Mouse (Mus musculus) urinary bladder, postnatal 36 days (tissue): ENCODE results near the gene Rbm4b.

ENCODE experiments used
- DNase-seq, 2 experiments: peaks; one replicate each; pipeline ENCODE4 v3.0.0; 2022; ENCODE audit warnings: low spot score in 2 of 2, mixed read lengths in 1 of 2

The Rbm4b gene

DNA sequence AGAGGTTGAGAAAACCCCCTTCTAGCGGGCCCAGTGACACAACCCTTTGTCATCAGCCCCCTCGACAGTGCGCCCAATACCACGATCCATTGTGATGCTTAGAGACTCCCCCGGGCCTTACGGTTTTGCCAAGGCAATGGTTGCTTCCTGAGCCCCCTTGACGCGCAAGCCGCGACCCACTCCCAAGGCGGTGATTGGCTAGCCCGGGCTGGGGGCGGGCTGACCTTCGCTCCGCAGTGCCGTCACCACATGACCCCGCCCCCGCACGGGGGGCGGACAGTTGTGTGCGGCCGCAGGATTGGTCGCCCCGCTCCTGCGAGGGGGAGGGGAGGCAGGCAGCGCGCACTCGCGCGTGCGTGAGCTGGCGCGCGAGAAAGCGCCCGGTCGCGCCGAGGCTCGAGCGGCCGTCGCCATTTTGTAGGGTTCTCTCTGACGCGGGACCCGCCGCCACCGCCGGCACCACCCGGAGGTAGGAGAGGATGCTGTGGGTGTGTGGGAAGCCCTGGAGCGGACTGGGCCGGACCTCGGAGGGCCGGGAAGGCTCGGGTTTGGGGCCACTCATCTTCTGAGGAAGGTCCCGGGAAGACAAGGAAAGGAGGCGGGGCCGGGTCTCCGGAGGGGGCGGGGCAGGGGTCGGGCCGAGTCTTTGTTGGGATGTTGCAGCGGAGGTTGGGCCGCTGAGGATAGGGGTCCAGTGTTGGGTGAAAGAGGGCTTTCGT, at the start of gene Rbm4b:
Gene Rbm4b, plus strand, starts transcription at position 305 of the 719 bp plus-strand sequence.
- DNase-seq: peak; percentile 94 to 95

DNA sequence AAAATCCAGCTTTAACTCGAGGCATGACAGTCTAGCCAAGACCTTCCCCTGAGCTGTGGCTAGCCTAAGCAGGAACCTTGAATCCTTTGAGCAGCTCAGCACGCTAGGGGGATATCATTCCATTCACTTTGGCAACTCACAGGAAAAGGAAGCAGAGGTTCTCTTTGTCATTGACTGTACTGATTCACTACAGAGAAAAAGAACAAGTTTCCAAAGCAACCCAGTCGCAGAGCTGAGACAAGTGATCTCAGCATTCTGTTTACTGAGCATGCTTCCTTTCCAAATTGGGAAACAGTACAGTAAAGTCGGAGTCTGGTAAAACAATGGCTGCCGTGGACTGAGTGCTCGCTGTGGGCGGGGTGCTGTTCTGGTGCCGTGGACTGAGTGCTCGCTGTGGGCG, 47.5 kb upstream of the Rbm4b start:
- no peak for DNase-seq

DNA sequence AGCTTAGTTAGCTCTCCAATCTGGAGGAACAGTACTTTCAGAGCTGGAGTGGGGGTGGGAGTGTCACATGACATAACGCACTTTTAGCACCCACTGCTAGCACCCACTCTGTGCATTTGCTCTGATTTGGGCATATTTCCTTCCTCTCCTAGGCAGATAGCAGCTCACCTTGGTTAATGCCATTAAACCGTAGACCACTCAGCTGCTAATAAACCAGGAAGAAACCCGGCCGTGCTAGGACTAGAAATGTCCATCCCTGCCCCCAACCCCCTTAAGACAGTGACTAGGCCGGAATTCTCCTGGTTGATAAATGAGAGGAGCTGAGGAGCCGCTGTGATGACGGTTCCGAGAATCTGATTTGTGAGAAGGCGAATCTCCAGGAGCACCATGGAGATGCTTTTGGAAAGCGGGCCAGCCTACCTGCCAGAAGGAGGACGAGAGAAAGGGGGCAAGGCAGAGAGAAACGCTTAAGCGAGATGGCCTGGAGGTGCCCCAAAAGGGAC, 45.1 kb upstream of the Rbm4b start, which contains the start of gene Sptbn2:
Gene Sptbn2, plus strand, starts transcription at position 70 of the 503 bp plus-strand sequence.
- DNase-seq: no peak

DNA sequence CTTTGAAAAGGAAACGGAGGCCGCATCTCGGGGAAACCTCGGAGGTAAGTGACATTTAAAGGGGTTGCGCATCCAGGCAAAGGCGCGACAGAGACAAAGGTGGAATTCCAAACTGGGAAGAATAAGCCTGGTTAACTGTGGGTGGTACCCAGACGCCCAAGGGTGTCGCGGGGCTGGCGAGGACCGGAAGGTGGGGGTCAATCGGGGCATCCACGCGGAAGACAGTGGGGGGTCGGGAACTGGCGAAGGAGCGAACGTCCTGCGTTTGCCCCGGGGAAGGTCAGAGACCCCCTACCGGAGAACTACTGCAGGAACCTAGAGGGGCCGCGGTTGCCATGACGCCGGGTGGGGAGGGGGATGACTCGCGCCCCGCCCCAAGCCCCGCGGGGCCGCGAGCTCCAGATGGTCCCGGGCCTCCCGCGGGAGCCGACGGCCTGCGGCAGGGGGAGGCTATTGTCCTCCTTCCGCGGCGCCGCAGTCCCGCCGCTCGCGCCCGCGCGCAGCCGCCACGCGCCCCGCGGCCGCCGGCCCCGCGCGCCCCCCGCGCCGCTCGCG, 44.6 kb upstream of the Rbm4b start:
- DNase-seq: no peak

DNA sequence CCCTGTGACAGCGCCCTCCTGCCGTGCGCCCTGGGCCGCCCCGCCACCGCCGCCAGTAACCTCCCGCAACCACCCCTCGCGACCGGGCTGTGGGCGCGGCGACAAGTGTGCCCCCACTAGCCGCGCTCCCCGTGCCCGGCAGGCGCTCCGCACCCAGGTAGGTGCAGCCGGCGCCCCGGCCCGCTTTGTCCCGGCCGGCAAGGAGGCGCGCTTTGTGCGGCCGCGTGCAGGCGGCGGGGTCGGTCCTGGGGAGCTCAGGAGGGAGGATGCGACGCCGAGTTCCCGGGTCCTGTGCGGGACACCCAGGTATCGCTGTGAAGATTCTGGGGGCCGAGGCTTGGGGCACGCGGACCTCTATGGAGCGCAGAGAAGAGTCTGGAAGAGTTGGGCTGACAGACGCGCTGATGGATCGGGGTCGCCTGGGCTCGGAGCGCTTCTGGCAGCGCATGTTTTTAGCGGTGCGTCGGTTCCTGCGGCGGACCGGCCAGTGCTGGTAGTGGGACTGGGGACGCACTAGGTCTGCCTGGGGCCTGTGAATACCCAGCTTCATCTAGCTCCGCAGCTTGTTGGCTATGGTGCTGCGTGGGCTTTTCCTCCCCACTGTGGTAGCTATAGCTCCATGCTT, 44.0 kb upstream of the Rbm4b start:
- DNase-seq: no peak

DNA sequence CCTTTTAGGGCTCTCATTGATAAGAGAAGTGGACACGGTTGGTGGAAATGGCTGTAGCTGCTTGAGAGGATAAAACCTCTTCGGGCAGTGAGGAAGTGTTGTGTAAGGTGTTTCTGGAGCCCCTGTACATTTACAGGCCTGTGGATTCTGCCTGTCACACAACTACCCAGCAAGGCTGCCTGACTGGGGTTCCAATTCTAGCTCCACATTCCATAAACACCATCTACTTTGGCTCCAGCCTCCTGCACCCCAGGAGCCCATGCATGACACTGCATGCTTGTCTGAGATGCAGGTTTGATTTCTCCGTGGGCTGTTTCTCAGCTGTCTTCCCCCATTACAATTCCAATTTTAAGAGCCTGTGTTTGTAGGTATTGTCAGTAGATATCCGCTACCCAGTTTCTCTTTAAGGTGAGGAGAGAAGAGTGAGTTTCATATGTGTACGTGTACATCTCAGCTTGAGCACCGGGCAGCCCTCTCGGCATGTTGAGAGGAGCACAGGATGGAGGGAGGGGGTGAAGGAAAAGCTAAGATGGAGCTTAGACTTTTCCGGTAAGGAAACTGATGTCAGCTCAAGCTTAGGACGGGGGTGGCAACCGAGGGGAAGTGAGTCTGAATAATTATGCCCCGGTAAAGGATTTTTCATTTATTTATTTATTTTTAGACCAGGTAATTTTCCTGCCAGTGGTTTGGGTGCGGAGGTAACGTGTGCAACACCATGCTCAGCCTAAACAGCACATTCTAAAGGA, 43.3 kb upstream of the Rbm4b start:
- DNase-seq: no peak

DNA sequence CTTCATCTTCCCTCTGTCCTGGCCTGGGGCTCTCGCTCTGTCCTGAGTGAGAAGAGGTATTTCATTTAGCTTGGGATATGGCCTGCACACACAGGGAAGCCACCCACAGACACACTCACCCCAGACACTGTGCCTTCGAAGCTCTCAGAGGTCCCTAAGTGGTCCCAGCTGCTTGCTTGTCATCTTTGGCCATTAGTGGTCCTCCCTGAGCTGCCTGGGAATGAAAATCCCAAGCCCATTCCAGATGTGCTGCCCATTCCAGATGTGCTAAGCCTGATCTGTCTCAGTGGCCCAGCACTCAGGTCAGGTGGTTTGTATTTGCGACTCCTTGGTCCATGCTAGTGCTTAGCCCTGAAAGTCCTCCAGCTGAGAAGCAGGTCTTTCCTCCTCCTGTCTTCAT, 42.4 kb upstream of the Rbm4b start:
- DNase-seq: no peak

DNA sequence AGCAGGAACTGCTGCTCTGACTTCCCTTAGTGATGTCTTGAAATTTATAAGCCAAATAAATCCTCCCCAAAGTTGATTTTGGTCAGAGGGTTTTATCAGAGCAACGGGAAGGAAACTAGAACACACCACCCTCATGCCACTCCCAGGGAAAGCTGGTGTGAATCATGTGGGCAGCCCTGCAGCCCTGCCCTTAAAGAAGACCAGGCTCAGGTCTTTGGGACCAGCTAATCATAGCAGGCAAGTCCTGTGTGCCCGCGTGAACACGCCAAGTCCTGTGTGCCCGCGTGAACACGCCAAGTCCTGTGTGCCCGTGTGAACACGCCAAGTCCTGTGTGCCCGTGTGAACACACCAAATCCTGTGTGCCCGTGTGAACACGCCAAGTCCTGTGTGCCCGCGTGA, 39.5 kb upstream of the Rbm4b start:
- no peak for DNase-seq

DNA sequence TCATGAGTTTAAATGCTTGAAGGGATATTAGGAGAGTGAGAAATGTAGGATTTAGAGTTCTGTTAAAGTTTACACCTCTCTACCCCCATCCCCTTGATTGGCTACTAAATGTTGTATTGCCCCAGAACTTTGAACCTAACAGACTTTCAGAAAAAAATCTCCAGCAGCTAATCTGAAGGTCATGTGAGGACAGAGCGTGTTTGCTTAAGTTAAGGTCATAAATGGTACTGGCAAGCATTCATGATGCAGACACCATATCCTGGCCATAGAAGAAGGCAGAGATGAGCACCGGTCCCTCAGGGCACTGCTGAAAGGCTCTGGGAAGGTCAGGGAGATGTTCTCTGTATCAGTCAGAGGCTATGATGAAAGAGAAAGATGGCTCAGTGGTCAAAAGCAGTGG, 39.0 kb upstream of the Rbm4b start:
- no peak for DNase-seq

DNA sequence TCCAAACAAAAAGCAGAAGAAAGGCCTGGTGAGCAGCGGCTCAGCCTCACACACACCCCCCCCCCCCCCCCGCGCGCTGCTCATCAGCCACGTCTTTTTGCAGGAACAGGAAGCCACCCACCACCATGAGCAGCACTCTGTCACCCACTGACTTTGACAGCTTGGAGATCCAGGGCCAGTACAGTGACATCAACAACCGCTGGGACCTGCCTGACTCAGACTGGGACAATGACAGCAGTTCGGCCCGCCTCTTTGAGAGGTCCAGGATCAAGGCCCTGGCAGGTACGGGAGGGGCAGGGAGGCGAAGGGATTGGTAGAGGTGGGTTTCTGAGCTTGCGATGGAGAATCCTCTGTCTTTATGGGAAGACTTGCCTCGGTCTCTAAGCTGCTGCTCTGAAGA, 37.6 kb upstream of the Rbm4b start:
- no peak for DNase-seq

DNA sequence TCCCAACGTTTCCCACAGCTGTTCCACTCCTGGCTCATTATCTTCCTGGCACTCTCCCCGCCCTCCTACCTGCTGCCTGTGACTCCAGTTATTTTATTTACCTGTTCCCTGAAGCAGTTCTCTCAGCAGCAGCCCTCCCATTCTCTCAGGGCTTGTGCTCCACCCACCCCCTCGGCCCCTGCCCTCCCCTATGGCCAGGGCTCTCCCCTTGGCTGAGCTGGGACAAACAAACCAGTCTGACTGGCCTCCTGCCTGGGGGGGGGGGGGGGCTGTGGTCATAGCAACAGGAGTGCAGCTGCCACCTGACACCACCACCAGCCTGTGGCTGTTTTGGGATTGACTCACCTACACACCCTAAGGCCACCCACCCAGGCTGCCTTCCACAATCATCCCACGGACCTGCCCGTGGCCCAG, 36.9 kb upstream of the Rbm4b start:
- DNase-seq: peak; percentile 53 to 62

DNA sequence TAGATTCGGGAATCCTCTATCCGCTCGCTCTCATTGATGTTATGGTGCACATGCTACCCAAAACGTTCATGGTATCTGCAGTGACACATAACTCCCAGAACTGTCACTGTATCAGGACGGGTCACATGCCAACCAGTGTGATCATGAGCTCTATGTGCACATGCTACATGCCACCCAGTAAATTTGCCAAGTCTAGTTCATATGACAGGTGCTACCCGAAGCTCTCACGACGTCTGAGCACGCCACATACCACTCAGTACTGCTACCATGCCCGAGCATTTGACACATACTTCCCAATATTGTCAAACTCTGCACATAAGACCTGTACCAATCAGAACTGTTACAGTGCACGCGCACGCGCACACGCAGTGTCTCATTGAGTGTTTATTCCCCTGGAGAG, 36.2 kb upstream of the Rbm4b start:
- DNase-seq: no peak

DNA sequence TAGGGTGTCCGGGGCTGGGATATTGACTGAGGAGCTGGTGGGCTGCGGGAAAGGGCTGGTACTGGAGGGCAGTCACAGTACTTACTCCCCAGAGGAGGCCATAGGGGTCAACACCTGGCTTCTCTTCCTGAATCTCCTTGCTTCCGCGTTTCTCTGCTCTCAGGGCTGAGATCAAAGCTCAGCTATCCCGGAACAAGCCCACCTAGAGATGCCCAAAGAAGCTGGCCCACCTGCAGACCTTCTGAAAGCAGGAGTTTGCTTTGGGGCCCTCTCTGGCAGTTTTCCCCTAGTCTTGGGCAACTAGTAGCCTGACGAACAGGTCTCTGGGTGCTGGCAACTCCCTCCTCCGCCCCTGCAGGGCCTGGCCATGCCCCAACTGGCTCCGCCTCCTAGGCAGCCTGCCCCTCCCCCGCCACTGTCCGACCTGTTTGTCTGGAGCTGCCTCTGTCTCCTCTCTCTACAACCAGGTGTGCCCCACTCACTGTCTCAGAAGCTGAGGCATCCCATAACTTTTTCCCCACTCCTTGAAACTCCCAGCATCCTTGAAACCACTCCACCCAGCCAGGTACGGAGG, 35.5 kb upstream of the Rbm4b start:
- DNase-seq: peak; percentile 86

DNA sequence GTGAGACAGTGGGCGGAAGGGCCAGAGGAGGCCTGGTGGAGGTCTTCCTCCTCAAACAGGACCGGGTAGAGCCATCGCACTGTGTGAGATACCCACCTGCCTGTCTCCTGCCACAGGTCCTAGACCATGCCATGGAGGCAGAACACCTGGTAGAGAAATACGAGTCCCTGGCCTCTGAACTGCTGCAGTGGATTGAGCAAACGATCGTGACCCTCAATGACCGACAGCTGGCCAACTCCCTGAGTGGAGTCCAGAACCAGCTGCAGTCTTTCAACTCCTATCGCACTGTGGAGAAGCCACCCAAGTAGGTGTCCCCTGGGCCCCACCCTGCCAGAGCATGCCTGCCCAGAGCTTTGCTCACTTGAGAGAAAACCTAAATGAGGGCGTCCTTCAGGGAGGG, 27.1 kb upstream of the Rbm4b start:
- DNase-seq: no peak

DNA sequence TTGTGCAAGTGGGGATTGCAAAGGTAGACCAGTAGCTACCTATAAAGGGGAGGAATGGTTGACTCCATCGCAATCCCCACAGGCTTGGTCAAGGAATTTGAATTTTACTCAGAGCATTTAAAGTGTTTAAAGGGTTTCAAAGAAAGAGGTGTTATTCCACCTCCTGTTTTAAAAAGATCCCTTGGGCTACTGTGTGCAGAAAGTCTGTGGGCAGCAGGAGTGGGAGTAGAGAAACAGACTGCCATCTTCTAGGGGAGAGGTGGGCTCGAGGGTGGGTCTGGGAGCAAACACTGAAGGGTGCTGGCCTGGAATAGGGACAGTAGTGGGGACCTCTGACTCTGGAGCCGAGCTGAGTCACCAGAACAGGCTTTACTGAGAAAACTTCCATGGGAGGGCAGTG, 23.2 kb upstream of the Rbm4b start:
- DNase-seq: no peak

DNA sequence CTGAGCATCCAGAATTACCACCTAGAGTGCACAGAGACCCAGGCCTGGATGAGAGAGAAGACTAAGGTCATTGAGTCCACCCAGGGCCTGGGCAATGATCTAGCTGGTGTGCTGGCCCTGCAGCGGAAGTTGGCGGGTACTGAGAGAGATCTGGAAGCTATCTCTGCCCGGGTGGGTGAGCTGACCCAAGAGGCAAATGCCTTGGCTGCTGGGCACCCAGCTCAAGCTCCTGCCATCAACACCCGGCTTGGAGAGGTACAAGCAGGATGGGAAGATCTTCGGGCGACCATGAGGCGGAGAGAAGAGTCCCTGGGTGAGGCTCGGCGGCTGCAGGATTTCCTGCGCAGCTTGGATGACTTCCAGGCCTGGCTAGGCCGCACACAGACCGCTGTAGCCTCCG, 18.4 kb upstream of the Rbm4b start:
- no peak for DNase-seq

DNA sequence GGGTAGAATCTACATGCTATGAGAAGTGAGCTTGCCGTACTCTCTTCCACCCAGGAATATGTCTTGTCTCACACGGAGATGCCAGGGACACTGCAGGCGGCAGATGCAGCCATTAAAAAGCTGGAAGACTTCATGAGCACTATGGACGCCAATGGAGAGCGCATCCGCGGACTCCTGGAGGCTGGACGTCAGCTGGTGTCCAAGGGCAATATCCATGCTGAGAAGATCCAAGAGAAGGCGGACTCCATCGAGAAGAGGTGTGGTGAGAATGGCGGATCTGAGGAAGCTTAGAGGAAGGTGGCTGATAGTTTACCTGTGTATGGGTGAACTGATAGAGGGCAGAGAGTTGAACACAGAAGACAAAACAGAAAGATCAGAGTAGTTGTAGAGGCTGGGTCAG, 17.2 kb upstream of the Rbm4b start:
- DNase-seq: no peak

DNA sequence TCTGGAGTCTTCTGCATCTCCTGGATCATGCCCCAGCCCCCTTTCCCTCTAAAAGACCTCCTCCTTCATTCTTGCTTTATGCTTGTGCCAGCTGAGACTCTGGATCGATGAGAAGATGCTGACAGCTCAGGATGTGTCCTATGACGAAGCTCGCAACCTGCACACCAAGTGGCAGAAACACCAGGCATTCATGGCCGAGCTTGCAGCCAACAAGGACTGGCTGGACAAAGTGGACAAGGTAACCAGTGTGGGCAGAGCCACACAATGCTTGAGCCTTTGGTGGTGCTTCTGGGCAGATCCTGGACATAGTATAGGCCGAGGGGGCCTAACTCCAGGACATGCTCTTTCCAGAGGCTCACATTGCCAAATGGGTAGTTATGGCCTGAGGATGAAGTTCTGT, 16.5 kb upstream of the Rbm4b start:
- no peak for DNase-seq

DNA sequence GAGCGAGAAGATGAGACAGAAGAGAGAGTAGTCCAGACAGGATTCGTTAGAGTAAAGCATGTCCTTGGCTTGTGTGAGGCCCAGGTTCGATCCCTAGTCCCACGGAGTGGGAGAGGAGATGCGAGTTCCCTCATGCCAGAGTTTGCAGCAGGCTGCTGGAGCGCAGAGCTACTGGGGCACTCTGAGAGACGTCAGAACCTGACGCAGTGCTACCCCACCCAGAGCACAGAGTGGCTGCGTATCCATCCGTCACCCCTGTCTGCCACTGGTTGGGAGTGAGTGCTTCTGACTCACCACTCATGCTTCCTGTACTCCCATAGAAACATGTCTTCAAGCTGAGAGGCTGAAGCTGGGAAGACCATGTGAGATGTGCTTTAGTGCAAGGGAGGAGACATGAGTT, 14.8 kb upstream of the Rbm4b start:
- no peak for DNase-seq

DNA sequence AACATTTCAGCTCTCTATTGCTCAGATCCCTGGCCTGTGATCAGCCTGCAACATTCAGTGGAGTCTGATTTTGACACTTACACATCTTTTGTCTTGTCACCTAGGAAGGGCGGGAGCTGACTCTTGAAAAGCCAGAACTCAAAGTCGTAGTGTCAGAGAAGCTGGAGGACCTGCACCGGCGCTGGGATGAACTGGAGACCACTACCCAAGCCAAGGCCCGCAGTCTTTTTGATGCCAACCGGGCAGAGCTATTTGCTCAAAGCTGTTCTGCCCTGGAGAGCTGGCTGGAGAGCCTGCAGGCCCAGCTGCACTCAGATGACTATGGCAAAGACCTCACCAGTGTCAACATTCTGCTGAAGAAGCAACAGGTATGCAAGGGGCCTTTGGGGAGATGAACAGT, 14.1 kb upstream of the Rbm4b start:
- DNase-seq: no peak

DNA sequence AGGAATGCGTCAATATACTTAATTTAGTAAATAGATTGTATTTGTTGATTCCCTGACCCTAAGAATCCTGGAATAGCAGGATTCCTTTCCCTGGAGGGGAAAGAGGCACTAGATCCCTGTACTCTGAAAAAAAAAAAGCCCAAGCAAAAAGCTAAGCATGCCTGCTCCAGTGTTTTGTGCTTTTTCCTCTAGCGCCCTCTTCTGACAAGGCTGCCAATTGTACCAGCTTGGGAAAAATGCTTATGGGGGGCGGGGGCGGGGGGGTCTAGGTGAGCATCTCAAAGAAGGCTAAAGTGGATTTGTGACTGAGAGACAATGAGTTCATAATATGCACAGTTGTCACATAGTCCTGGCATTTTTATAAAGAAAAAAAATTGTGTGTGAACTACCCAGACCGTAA, 12.8 kb upstream of the Rbm4b start:
- DNase-seq: no peak

DNA sequence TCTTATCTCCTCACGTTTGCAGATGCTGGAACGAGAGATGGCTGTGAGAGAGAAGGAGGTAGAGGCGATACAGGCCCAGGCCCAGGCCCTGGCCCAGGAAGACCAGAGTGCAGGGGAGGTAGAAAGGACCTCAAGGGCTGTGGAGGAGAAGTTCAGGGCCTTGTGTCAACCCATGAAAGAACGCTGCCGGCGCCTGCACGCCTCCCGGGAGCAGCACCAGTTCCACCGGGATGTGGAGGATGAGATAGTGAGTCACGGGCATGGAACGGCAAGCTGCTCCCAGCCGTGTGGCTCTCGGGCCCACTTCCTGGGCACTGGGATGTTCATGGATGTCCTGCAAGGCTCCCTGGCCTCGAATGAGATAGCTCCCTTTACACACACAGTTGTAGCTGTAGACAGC, 12.3 kb upstream of the Rbm4b start:
- no peak for DNase-seq
